Mouse (Mus musculus) midbrain, embryonic 14.5 days (tissue): ENCODE measurements at regions not wholly inside any gene's neighbourhood (a gene's known extent, or its start where the extent isn't known, plus 50 kb on each side); places are given as distances from the start of the nearest gene placed in this dataset.

Source experiments
- ATAC-seq: fragments of 200-750 bp; cut with Nextera tagmentation; 2 replicates; pipeline ENCODE4 v1.8.0; 2017; ENCODE audit warnings: moderate number of reproducible peaks, moderate library complexity; ENCODE audit not compliant: low FRiP score, low TSS enrichment
- DNase-seq: peaks from one replicate; pipeline ENCODE4 v3.0.0-alpha.2; 2015
- H3K27ac ChIP-seq: fragments of 300-500 bp; sonication (generic); replicated peaks from 2 replicates; pipeline ENCODE4 v1.5.1; 2014; ENCODE audit warnings: mild to moderate bottlenecking, low read depth, low read length, moderate library complexity
- H3K27me3 ChIP-seq: fragments of 300-500 bp; sonication (generic); 2 replicates; pipeline ENCODE4 v1.6.1; 2014; ENCODE audit warnings: low read length, control low read depth, mixed read lengths; ENCODE audit not compliant: control insufficient read depth, insufficient read depth
- H3K36me3 ChIP-seq: fragments of 300-500 bp; sonication (generic); 2 replicates; pipeline ENCODE4 v1.6.1; 2014; ENCODE audit warnings: low read length, control low read depth; ENCODE audit not compliant: control insufficient read depth, insufficient read depth
- H3K4me1 ChIP-seq: fragments of 300-500 bp; sonication (generic); 2 replicates; pipeline ENCODE4 v1.6.1; 2014; ENCODE audit warnings: mild to moderate bottlenecking, antibody characterized with exemption, low read length, control low read depth; ENCODE audit not compliant: control insufficient read depth, insufficient read depth
- H3K4me2 ChIP-seq: fragments of 300-500 bp; sonication (generic); 2 replicates; pipeline ENCODE4 v1.6.1; 2014; ENCODE audit warnings: mild to moderate bottlenecking, low read length, moderate library complexity
- H3K4me3 ChIP-seq: fragments of 300-500 bp; sonication (generic); replicated peaks from 2 replicates; pipeline ENCODE4 v1.5.1; 2014; ENCODE audit warnings: low read depth, low read length
- H3K9ac ChIP-seq: fragments of 300-500 bp; sonication (generic); replicated peaks from 2 replicates; pipeline ENCODE4 v1.6.1; 2014; ENCODE audit warnings: mild to moderate bottlenecking, low read length, moderate library complexity
- H3K9me3 ChIP-seq: fragments of 300-500 bp; sonication (generic); 2 replicates; pipeline ENCODE4 v1.6.1; 2016; ENCODE audit warnings: low read length, control low read depth, mixed read lengths; ENCODE audit not compliant: control insufficient read depth
- WGBS: fragments of 180-500 bp; shearing (Covaris S2); extraction: QIAGEN DNeasy Blood & Tissue Kit; methylation state at CpG from one replicate; pipeline ENCODE4 v1.1.7; 2014; 5-methylcytosine and 5-hydroxymethylcytosine counted together

DNA sequence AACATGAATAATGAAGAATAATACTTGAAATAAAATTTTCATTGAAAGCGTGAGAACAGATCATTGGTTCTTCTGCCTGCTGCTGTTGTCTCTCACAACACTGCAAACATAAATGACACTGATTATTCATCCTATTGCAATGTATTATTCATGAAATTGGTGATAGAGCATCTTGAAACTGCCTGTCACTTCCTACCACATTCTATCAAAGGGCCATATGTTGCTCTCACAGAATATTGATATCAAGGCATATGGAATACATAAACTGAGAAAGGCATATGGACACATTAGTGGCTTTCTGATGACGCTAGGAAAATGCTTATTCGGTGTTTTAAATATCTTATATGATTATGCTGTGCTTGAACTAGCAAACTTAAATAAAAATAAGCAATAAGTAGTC lies 371.6 kb downstream of the Cdh19 start:
- Histone ChIP-seq H3K4me3 (no peak overlapping the region), H3K4me2 (no peak overlapping the region), H3K27ac (no peak overlapping the region), H3K9me3 (no peaks in the 10 kb centered on the region), H3K9ac (no peak overlapping the region), H3K4me1 (no peaks in the 10 kb centered on the region), H3K36me3 (no peaks in the 10 kb centered on the region), H3K27me3 (no peaks in the 10 kb centered on the region)
- DNase-seq (peak; percentile 2), ATAC-seq (no peak)
- WGBS = 70% methylated on average over 3 of the region's 3 CpGs

- Histone ChIP-seq H3K4me2 (no peak overlapping the region), H3K9me3 (no peaks in the 10 kb centered on the region), H3K36me3 (no peaks in the 10 kb centered on the region), H3K9ac (no peak overlapping the region), H3K27me3 (no peaks in the 10 kb centered on the region), H3K4me1 (no peaks in the 10 kb centered on the region), H3K27ac (no peak overlapping the region), H3K4me3 (no peak overlapping the region)
- 83% methylated on average over 1 of the region's 1 CpGs for WGBS
- ATAC-seq = no peak
- no peak for DNase-seq
Observed at GRCm38 (mm10) chr1:110581247-110581646, 396.1 kb downstream of the Cdh19 start.
